Mouse (Mus musculus) v-Abl transformed pro-B cells (cell line): ENCODE measurements around the gene Ehbp1.

Experiments used
- in situ Hi-C, 2 experiments: fragments of 400-800 bp; cut with MboI; formaldehyde crosslinking; loops; one replicate each; pipeline ENCODE4 v1.15.1; 2025; ENCODE audit not compliant: unreplicated experiment in 2 of 2

The Ehbp1 gene

GRCm38 (mm10) chr11:22004331-22004841 lies 337.7 kb downstream of the Ehbp1 start:
- in situ Hi-C loops: no loop called here

DNA sequence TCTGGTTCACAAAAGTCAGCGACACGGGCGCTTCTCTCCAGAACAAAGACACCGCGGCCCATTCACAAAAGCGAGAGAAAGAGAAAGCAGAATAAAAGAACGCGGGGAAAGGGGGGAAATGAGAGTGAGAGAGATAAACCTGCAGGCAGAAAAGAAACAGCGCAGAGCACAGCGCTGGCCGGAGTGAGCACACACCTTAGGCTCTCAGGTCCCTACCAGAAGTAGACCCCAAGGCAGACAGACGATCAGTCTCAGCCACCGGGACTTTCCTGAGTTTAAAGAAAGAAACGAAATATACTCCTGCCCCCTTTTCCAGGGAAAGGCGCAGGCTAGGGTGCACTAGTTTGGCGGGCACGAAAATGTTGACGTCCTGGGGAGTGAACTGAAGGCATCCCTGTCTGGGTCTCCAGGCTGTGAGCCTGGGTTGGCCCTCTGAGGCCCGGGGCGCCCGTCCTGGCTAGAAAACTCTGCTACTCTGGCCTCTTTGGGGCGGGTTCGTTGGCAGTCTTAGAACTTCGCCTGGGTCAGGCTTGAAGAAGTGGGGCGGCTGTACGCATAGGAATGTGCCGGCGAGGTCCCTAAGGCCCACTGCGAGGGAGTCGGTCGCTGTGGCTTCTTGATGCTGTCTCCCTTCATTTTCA lies 338.6 kb downstream of the Ehbp1 start:
- in situ Hi-C loops: no loop called here

- in situ Hi-C loops: no loop called here
Measured at GRCm38 (mm10) chr11:22002783-22003340, 339.2 kb downstream of the Ehbp1 start, which contains the start of gene Otx1. Gene Otx1 (minus strand): TSS chr11:22002897.

GRCm38 (mm10) chr11:22002062-22002782 lies 339.9 kb downstream of the Ehbp1 start:
- in situ Hi-C loops: no loop called here

- in situ Hi-C loops: no loop called here
Measured at GRCm38 (mm10) chr11:22001321-22002061, 340.6 kb downstream of the Ehbp1 start.

GRCm38 (mm10) chr11:22000316-22001076 lies 341.6 kb downstream of the Ehbp1 start:
- in situ Hi-C loops: no loop called here

GRCm38 (mm10) chr11:21999396-22000315 lies 342.4 kb downstream of the Ehbp1 start:
- in situ Hi-C loops: no loop called here

GRCm38 (mm10) chr11:21998141-21999047 lies 343.7 kb downstream of the Ehbp1 start:
- in situ Hi-C loops: no loop called here

DNA sequence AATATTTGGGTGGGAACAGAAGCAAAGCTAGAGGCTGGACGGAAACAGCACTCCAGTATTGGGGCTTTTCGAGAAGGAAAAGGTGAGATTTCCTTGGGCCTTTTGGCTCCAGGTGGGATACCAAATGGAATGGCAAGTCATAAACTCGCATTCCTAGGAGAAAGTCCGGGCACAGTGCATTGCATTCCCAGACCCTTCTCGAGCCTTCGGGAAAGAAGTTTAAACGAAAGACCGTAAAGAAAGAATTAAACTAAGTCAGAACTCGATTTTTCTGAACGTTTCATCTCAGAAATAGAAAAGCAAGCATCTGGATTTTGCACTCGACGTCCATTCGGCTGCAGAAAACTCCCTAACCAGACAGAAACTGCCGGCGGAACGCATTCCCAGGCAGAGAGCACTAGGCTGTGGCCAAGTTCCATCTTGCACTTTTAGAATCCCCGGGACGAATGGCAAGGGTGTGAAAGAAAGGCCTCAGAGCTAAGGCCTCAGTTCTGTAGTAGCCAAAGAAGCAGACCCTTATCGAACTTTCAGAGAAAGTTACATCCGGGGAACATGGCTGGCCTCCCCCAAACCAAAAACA lies 344.4 kb downstream of the Ehbp1 start:
- in situ Hi-C loops: no loop called here

DNA sequence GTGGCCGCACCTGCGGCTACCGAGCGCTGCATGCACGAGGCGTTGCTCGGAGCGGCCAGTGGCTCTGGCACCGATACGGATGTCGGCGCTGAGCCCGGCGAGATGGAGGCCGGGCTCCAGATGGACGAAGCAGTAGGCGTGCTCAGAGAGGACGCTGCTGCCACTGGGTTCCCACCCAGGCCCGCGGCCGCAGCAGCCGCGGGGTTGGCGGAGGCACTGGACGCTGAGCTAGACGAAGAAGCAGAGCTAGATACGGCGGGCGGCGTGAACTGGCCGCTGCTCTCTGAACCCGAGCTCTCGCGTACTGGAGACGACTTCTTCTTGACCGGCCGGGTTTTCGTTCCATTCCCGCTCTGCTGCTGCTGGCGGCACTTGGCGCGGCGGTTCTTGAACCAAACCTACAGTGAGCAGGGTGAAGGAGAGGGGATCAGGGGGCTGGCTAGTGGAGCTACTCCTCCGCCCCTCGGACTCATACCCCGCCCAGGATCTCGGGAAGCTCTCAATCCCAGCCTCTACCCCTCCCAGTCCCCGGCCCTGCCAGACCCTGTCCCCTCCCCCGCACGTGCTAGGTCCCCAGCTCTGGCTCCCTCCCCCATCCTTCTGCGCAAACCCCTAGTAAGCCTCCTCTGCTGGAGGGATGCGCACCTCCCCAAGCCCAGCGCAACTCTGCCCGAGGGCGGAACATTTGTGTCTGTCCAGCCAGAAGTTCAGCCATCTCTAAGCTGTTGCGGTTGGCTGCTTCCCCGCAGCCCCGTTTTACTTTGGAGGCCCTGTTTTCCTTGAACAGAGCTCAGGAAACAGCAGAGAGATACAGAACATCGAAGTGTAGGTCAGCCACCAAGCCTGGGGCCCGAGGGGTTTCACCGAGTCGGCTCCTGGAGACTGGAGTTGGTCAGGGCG lies 345.2 kb downstream of the Ehbp1 start:
- in situ Hi-C loops: no loop called here

GRCm38 (mm10) chr11:21996325-21996647 lies 345.8 kb downstream of the Ehbp1 start:
- in situ Hi-C loops: no loop called here

DNA sequence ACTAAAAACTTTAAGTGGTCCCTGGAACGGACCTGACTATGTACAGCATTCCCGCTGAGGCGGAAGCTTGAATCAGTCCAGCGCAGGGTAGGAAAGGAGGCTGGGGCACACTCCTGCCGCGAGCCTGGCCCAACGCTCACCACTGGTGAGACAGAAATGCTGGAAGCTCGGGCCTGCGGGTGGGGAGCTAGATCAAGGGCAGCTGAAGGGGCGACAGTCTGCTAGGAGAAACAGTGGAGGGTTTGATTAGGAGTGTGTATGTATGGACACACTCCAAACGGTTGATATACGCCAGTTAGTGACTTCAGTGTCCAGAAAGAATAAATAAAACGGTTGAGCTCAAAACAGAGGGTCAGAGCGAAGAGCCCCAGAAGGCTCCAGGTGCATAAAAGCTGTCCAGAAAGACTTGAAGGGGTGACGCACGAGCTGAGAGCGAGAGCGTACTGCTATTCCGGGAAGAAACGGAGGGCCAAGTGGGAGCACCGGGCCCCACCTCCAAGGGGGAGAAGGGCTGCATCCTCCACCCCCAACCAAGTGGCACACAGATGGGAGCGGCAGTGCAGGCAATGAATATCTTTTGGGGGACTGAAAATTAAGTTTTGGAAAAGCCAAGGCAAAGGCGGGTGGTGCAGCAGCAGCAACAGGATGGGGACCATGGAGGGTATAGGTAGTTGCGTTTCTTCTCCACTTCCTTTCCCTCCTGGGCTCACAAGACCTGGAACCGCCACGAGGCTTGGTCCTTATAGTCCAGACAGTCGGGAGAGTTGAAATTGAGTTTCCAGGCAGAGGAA lies 346.4 kb downstream of the Ehbp1 start:
- in situ Hi-C loops: no loop called here

DNA sequence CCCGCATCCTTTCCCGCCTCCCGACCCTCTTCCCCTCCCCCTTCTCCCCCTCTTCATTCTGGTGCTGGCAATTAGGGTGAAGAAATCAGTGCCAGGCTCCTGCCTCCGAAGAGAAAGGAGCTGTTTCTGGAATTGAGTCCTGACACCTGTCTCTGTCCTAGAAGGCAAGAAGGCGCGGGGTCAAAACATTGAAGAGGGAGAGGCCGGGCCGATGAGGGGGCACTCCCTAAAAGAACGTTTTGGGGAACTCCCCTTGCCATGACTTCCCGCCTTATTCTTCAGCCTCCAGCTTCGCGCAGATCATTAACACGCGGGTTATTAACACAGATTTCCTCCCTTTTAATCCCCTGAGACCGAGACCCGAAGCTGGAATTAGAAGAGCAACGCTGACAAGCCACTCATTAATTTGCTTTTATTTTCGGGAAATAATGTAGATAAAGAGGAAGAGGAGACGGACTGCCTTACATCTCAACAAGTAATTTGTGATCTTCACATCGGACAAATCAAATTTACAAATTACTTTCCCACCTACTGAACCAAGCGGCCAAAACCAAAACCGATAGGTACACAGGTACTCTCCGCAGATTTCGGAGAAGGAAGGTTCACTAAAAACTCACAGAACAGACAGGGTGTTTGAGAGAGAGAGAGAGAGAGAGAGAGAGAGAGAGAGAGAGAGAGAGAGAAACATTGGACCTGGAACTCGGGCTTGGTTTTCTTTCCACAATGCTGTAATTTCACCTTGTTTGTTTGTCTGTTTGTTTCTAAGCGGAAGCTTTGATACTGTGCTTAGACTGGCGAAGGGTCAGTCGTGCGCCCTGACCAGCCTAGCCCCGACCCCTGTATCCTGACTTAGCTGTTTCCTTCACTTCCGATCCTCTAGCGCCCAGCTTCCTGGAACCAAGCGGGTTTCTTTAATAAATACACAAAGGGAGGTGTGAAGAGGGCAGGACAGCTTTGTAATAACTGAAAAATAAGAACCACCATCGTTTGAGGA lies 347.4 kb downstream of the Ehbp1 start:
- in situ Hi-C loops: no loop called here

- in situ Hi-C loops: no loop called here
Measured at GRCm38 (mm10) chr11:21993597-21994376, 348.3 kb downstream of the Ehbp1 start.
